Mouse (Mus musculus): ENCODE measurements around the gene Ildr2.

The Ildr2 gene

DNA sequence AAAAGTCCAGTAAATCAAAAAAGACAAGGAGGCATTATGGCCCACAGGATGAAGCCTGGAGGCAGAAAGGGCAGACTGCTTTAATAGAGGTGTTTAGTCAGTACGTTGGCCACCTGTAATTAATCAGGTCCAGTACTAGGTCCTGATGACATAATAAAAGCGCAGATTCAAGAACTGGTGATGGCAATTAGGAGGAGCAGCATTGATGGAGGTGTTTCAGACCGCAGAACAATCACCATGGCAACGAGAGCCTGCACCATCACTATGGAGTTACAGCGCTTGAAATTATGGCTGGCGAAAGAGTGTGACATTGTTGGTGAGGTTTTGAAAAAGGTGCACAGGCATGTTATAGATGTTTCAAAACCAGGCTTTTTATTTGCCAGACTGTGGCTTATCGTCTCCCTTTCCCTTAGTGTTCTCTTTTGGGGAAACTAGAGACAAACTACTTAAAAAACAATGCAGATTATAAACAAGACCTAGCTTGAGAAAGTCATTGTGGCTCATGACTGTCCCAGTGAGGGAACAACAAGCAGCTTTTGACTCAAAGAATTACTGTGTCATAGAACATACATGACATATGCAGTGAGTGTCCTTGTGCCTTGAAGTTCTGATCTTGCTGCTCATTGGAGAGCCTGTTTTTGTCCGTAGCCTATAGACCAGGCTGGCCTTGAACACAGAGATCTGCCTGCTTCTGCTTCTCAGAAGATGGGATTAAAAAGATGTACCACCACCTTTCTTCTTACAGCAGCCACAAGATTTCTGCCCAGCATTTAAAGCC lies 90.5 kb downstream of the Ildr2 start:
- no peak for DNase-seq

DNA sequence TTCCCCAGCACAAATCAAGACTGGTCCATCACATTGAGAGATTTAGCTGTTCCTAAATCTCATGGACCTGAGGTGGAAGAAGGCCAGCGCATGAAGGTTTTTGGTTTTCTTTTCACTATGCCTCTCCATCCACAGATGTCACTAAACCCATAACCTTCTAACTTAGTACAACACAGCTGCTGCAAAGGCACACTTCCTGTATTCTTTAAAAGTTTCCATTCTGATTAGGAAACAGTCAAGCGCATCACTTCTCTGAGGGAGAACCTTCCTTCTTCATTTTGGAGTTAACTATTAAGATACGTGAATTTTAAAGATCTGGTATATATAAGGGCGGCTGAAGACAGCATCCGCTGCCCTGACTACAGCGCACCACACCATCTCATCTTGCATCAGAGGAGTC lies 91.7 kb downstream of the Ildr2 start:
- no peak for DNase-seq

DNA sequence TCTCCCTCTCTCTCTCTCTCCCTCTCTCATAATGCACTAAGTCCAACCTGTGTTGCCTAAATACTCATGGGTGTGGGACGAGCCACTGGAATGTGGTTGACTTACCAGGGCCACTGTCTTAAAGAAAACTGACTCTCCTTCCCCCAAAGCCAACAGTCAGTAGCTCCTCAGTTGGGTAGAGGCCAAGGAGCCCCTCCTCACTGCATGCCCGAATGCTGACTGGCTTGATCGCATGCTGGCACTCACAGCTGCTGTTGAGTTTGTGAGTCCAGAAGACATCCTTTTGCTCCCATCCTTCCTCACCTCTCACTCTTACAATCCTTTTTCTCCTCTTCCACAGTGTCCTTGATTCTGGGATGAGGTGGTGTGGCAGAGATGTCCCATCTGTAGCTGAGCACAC lies 93.0 kb downstream of the Ildr2 start:
- DNase-seq = no peak

DNA sequence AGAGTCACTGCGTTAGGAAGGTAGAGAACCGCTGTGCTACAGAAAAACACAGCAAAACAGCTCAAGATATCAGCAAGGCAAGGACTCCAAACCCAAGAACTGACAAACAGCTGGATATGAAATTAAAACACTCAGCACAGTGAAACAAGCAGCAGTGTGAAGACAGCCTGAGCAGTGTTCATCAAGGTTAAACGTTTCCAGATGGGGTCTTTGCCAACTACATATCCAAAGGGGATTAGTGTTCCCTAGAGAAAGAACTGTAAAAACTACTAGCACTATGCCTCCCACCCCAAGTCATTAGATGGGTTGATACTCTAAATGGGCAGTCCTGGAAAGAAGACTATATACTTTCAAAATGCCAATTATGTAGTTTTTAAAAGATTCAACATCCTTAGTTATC lies 95.4 kb downstream of the Ildr2 start:
- no peak for DNase-seq

DNA sequence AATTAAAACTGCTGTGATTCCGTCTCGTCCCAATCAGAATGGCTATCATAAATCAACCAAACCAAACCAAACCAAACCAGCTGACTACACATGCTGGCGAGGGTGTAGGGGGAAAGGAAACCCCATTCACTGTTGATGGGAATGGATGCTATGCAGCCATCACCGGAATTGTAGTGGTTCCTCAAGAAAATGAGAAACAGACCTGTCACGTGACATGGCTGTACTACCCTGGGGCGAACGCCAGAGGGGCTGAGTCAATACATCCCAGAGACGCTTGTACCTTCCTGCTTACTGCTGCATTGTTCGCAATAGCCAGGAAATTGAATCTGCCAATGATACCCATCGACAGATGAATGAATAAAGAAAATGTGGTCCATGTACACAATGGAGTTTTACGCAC lies 95.8 kb downstream of the Ildr2 start:
- DNase-seq = no peak

DNA sequence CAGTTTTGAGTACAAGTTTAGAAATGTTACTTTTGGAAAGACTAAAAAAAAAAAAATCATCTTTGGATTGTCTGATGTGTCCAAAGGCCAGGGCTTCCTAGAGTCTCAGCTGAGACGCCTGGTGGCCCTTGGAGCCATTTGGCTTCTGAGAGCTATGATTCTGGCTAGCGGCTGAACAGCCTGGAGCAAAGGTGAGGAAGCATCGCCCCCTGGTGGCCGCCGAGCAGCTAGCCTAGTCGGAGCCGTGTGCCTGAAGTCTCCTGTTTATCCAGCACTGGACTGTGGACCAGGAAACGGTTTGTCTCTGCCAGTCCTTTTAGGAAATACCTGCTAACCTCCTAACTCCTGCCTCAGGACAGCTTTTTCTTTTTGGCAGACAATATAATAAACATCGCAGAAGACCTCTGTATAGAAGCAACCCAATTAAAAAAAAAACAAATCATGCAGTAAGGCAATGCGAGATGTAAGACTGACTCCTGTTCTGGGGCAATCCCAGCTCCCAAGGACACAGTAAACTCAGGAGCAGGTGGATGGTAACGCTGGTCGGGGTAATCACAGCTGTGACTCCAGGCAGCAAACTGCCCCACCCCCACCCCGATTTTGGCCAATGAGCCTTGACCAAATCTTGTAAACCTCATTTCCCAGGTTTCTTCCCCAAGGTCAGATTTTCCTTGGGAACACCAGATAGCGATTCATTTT lies 106.4 kb downstream of the Ildr2 start:
- peak; percentile 88 for DNase-seq

DNA sequence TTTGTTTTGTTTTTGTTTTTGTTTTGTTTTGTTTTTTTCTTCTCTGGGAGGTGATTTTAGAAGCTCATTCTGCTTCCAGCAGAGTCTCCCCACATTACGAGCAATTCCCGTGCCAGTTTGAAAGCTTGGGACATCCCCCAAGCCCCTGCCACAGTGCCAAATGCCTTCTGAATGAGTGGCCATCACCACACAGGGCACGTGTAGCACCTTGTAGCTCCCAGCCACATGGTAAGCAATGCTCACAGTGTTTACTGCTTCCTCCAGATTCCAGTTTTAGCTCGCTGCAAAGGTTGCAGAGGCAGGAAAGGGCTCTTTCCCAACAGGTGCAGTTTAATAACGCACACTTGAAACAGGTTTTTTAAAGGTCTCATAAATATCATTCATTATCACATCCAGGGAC lies 107.0 kb downstream of the Ildr2 start:
- DNase-seq = peak; percentile 22

DNA sequence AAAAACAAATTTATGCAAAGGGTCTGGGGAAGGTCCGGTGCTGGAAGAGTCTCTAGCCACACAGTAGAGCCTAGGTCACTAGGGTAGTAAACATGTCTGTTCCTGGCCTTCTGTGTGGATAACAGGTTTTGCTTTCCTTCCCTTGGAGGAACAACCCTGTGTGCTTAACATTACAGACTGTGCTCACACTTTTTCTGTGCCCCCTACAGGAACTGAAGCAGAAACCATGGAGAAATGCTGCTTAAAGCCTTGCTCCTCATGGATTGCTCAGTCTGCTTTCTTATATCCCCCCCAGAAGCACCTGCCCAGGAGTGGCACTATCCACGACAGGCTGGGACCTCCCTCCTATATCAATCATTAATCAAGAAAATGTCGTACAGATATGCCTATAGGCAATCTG lies 107.9 kb downstream of the Ildr2 start:
- no peak for DNase-seq

DNA sequence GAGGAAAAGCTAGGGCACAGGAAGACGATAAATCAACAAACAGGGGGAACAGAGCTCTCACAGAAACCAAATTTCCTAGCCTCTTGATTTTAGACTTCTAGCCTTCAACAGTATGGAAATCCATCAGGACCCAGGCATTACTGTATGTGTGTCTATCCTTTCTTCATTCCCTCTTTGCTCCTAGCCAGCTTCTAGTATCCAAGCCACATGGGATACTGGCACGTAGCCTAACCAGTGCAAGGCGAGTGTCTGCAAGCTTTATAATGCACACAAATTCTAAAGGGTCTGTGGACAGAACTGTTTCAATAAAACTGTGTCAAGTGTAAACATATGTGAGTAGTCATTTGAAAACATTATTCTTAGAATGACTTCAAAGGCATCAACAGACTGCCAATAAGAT lies 108.7 kb downstream of the Ildr2 start:
- DNase-seq = no peak

DNA sequence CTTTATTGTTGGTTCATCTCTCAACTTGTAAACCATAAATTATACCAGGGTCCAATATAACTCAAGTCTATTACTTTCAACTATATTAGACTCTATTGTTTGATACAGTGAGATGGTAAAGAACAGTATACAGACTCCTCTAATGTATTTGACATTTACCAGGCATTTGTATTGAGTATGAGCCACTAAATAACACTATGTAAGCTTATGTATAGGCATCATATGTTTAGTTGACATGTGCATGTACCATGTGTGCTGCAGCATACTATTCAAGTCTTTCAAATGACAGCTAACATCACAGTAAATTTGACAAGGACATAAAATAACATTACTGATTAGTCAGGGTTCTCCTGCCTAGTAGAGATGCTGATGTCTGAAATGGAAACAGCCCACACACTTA lies 109.2 kb downstream of the Ildr2 start:
- no peak for DNase-seq

Measured in cerebellum, adult 9-10 months (tissue).